ENCODE assay signal across 9 mouse cellular contexts in genomic region chr7:78989751-78990206, GRCm38 (mm10).
DNase-seq lines count a peak whose midpoint lies in the region; ATAC-seq lines count a peak whose summit lies in the region.
"Had no signal": no experiment of that assay in that cellular context is flagged by ENCODE, and none has a peak within 500 bp of the region (broad histone marks: within the 10 kb centered on the region; RNA-seq: fewer than 3 reads in every experiment).

No protein-coding gene starts in this region.

- no peaks in the 10 kb centered on the region for H3K36me3 ChIP-seq in kidney, embryonic 15.5 days
- no peaks in the 10 kb centered on the region for H3K36me3 ChIP-seq in embryonic facial prominence, embryonic 15.5 days
- H3K36me3 ChIP-seq in intestine, embryonic 15.5 days: no peaks in the 10 kb centered on the region
- no peaks in the 10 kb centered on the region for H3K36me3 ChIP-seq in neural tube, embryonic 13.5 days

- ATAC-seq in kidney, embryonic 15.5 days (replicated peaks; ENCODE audit: low FRiP score): peak; percentile 61
- ATAC-seq in embryonic facial prominence, embryonic 15.5 days (ENCODE audit: insufficient number of reproducible peaks, low FRiP score, low TSS enrichment, low read depth): peak; percentile 19; the same call in 1 of the 2 replicates
- ATAC-seq in intestine, embryonic 15.5 days: no peak
- ATAC-seq in neural tube, embryonic 13.5 days (ENCODE audit: low read depth): peak; percentile 43; the same call in 1 of the 2 replicates

- no peak for DNase-seq in kidney, postnatal 36 days
- no peak for DNase-seq in cerebellum, postnatal 10 days
- DNase-seq in frontal cortex, postnatal 14 days (ENCODE audit: low spot score in 2 of 2): no peak
- no peak for DNase-seq in urinary bladder, postnatal 36 days (ENCODE audit: low spot score in 2 of 2)
- DNase-seq: kidney, adult 9 months had no signal

- peaks cover 13% of the 10 kb centered on the region for H3K4me1 ChIP-seq in kidney, embryonic 15.5 days
- peaks cover 12% of the 10 kb centered on the region; the same call in 1 of the 2 replicates for H3K4me1 ChIP-seq in embryonic facial prominence, embryonic 15.5 days
- no peaks in the 10 kb centered on the region for H3K4me1 ChIP-seq in intestine, embryonic 15.5 days (replicated peaks)
- H3K4me1 ChIP-seq in neural tube, embryonic 13.5 days (replicated peaks): peaks cover 11% of the 10 kb centered on the region

- H3K4me3 ChIP-seq in kidney, embryonic 15.5 days (replicated peaks): peak overlapping the region; percentile 43
- peak overlapping the region; percentile 44 for H3K4me3 ChIP-seq in embryonic facial prominence, embryonic 15.5 days (replicated peaks)
- H3K4me3 ChIP-seq in intestine, embryonic 15.5 days (replicated peaks): peak overlapping the region; percentile 37; the same call in 1 of the 2 replicates
- peak overlapping the region; percentile 43 for H3K4me3 ChIP-seq in neural tube, embryonic 13.5 days

- WGBS in kidney, embryonic 15.5 days: 41% methylated on average over 5 of the region's 5 CpGs
- 25% methylated on average over 5 of the region's 5 CpGs for WGBS in embryonic facial prominence, embryonic 15.5 days
- 30% methylated on average over 5 of the region's 5 CpGs for WGBS in intestine, embryonic 15.5 days
- 44% methylated on average over 5 of the region's 5 CpGs for WGBS in neural tube, embryonic 13.5 days

- peaks cover 16% of the 10 kb centered on the region; the same call in 1 of the 2 replicates for H3K27me3 ChIP-seq in kidney, embryonic 15.5 days
- H3K27me3 ChIP-seq in embryonic facial prominence, embryonic 15.5 days: no peaks in the 10 kb centered on the region
- 0 out of 2 replicates have a peak, but pooled peaks cover 7% of the 10 kb centered on the region for H3K27me3 ChIP-seq in intestine, embryonic 15.5 days (replicated peaks)
- H3K27me3 ChIP-seq in neural tube, embryonic 13.5 days: 0 out of 2 replicates have a peak, but pooled peaks cover 10% of the 10 kb centered on the region

- H3K9me3 ChIP-seq in kidney, embryonic 15.5 days (replicated peaks): no peaks in the 10 kb centered on the region
- no peaks in the 10 kb centered on the region for H3K9me3 ChIP-seq in embryonic facial prominence, embryonic 15.5 days (replicated peaks)
- H3K9me3 ChIP-seq in intestine, embryonic 15.5 days: no peaks in the 10 kb centered on the region
- no peaks in the 10 kb centered on the region for H3K9me3 ChIP-seq in neural tube, embryonic 13.5 days

- peak overlapping the region; percentile 83 for H3K4me2 ChIP-seq in kidney, embryonic 15.5 days
- H3K4me2 ChIP-seq in embryonic facial prominence, embryonic 15.5 days (replicated peaks): peak overlapping the region; percentile 79
- H3K4me2 ChIP-seq in intestine, embryonic 15.5 days (replicated peaks): peak overlapping the region; percentile 84
- peak overlapping the region; percentile 80 for H3K4me2 ChIP-seq in neural tube, embryonic 13.5 days

- no peak overlapping the region for H3K27ac ChIP-seq in kidney, embryonic 15.5 days
- peak overlapping the region; percentile 72 for H3K27ac ChIP-seq in embryonic facial prominence, embryonic 15.5 days (replicated peaks)
- H3K27ac ChIP-seq in intestine, embryonic 15.5 days: no peak overlapping the region
- 0 out of 2 replicates have a peak overlapping the region, but pooled peaks have one; percentile 5 for H3K27ac ChIP-seq in neural tube, embryonic 13.5 days (replicated peaks)

- no peak overlapping the region for H3K9ac ChIP-seq in kidney, embryonic 15.5 days
- no peak overlapping the region for H3K9ac ChIP-seq in embryonic facial prominence, embryonic 15.5 days
- no peak overlapping the region for H3K9ac ChIP-seq in intestine, embryonic 15.5 days
- H3K9ac ChIP-seq in neural tube, embryonic 13.5 days: peak overlapping the region; percentile 64

Comparison
In these comparisons a context has a peak if more than half of its experiments do, and no peak if none do; other contexts are left out.
1. H3K27ac ChIP-seq: peak in embryonic facial prominence, embryonic 15.5 days (single experiment) and neural tube, embryonic 13.5 days (single experiment); none in kidney, embryonic 15.5 days (single experiment) and intestine, embryonic 15.5 days (single experiment).
2. Peak in every context shown above with its lines, with median percentiles within 50 percentile points of each other: H3K4me2 ChIP-seq and H3K4me3 ChIP-seq.